Mouse (Mus musculus): ENCODE data around the gene Spats2.

Gene Spats2

DNA sequence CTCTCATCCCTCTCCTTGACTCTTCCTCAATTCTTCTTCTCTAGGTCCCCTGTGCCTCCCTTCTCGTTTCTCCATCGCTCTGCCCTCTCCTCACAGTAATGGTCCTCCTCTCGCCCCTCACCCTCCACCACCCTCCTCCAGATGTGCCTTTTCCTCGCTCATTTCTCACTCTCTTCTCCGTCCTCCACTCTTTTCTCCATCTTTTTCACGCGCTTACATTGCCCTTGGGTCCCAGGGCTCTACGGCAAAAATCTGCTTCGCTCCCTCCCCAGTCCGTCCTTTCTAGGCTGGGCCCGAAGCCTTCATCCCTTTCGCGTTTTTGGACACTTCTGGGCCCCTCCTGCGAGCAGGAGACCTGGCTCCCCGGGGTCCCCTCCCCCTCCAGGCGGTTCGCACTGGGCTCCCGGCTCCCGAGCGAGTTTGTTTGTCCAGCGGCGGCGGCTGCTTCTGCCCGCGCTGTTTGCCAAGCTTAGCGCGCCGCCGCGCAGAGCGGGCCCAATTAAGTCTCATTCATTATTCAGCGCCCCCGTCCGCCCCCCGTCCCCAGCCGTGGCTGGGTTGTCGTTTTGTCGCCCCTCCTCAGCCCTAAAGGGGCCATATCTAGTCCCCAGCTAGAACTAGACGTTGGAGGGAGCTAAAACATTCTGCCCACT is 27.8 kb upstream of the Spats2 start:
- DNase-seq (ENCODE audit: low read depth): no peak

DNA sequence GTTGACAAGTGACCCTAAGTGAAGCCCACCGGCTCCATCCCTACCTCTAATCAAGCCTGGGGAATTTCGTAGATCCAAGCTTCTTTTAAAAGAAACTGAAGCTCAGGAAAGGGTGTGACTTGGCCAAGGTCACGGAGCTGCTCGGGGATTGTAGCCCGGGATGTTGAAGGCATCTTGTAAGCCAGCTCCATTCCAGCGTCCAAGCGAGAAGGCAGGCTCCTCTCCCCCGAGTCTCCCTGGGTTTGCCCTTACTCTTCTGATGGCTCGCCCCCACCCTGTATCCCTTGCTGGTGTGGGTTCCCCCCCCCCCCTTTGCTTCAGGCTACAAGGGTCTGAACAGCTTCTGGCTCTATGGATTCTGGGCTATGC is 27.2 kb upstream of the Spats2 start:
- DNase-seq (ENCODE audit: low read depth): no peak

DNA sequence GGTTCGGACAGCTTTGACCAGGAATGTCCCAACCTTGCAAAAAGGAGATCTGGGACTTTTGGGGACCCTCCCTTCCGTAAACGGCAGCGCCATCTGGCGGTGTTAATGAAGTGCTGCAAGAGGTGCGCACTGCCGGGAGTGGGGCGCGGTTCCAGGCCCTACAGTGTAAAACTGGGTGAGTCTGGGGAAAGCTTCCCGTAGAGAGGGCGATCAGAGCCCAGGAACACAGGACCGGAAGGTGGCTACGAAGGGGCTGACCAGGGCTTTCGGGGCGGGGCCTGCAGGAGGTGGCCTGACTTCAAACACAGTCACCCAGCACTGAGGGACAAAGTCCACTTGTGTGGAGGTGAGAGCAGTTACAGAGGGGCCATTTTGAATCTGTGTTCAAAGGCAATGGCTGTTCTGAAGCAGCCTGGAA is 26.6 kb upstream of the Spats2 start:
- no peak for DNase-seq (ENCODE audit: low read depth)

DNA sequence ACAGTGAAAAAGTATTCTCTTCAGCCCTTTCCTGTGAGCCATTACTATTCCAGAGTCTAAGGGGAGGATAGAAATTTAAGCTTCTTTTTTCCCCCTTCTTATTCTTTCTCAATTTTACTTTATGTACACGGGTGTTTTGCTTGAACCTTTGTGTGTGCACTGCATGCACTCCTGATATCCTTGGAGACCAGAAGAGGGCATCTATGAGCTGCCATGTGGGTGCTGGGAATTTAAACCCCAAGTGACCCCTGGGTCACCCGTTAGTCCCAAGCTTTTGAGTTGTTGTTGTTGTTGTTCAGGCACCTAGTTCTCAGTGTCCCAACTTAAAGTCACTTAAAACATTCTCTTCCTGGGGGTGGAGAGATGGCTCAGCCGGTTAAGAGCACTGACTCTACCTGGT is 25.7 kb upstream of the Spats2 start:
- DNase-seq (ENCODE audit: low read depth): no peak

DNA sequence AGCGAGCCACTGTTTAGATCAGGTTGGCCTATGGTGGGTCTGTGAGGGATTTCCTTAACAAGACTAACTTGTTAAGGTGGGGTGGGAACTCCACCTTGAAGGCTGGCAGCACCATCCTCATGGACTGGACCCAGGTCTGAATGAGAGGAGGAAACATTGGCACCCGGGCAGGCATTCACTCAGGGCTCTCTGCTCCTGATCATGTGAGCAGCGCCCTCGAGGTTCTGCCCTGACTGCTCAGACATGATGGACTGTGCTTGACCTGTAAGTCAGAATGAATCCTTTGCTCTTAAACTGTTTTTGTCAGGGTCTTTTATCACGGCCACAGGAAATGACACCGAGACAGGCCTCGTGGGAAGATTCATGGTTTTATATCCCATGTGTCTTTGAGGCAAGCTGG is 20.5 kb upstream of the Spats2 start:
- DNase-seq (ENCODE audit: low read depth): no peak

DNA sequence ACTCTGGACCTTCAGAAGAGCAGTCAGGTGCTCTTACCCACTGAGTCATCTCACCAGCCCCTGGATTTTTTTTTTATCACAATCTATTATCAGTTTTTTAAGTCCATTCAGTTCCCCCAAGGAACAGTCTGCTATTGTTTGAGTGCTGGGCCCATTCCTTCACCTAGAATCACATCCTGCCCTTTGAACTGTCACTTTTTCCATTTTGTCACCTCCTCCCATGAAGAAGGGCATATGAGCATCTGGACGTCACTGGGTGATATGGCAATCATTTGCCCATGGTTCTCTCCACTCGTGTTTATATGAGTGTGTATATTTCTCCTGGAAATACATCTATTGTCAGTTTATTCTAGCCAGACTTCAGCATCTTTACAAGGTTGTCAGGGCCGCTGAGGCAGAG is 17.9 kb upstream of the Spats2 start:
- DNase-seq (ENCODE audit: low read depth): no peak

DNA sequence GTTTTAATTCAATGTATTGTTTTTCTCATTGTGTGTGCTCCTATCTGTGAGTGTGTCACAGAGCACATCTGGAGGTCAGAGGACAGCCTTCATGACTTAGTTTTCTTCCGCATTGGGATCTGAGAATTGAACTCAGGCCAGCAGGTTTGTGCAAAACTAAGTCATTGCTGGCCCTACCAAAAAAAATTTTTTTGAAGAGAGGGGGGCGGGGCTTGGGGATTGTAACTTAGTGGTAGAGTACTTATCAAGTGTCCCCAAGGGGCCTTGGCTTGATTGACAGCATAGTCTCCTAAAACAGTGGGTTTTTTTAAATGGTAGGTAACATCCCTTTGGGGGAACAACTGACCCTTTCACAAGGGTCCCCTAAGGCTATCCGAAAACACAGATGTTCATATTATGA is 14.6 kb upstream of the Spats2 start:
- DNase-seq (ENCODE audit: low read depth): no peak

DNA sequence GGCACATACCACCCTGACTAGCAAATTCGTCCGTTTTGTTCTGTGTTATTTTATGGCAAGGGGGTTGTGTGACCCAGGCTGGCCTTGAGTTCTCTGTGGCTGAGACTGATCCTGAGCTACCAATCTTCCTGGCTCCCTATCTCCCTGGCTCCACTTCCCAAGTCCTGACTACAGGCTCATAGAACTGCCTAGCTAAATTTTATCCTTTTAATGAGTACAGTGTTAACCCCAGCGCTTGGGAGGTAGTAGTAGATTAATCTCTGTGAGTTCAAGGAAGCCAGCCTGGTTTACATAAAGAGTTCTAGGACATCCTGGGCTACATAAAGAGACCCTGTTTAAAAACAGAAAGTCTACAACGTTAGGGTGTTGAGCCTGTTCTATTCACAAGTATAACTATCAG is 13.9 kb upstream of the Spats2 start:
- no peak for DNase-seq (ENCODE audit: low read depth)

DNA sequence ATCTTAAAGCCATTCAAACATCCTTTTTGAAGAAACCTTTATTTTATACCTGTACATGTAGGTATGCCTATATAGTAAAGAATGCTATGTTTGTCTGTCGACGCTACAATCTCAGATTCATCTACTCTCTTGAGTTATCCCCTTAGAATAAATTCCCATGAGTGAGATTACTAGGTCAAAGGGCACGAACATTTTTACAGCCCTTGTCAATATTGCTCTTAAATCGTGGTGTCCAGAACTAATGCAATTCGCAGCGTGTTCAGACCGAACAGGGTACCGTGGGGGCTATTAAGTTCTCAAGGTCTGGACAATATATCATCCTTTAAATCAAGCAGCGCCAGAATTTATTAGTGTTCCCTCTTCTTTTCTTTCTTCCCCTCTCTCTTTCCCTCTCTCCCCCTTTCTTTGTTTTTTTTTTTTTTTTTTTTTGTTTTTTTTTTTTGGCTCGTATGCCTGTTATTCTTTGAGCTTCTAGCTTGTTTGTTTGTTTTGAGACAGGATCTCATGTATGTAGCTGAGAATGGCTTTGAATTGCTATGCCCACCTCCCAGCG is 12.8 kb upstream of the Spats2 start:
- DNase-seq (ENCODE audit: low read depth): no peak

DNA sequence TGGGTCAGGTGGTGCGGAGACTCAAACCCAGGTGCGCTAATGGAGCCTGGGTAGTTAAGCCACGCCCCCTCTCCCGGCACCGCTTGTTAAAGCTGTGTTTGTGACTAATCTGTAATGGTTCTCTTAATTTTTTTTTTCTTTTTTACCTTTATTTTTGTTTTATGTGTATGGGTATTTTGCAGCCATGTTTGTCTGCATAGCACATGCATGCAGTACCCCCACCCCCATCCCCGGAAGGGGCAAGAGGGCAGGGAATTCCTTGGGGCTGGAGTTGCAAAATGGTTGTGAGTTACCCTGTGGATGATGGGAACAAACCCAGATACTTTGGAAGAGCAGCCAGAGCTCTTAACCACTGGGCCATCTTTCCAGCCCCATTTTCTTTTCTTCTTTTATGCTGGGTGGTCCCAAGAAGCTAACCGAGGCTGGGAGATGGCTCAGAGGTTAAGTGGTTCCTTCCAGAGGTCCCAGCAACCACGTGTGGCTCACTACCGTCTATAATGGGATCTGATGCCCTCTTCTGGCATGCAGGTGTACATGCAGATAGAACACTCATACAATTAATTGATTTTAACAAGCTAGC is 12.2 kb upstream of the Spats2 start:
- no peak for DNase-seq (ENCODE audit: low read depth)

DNA sequence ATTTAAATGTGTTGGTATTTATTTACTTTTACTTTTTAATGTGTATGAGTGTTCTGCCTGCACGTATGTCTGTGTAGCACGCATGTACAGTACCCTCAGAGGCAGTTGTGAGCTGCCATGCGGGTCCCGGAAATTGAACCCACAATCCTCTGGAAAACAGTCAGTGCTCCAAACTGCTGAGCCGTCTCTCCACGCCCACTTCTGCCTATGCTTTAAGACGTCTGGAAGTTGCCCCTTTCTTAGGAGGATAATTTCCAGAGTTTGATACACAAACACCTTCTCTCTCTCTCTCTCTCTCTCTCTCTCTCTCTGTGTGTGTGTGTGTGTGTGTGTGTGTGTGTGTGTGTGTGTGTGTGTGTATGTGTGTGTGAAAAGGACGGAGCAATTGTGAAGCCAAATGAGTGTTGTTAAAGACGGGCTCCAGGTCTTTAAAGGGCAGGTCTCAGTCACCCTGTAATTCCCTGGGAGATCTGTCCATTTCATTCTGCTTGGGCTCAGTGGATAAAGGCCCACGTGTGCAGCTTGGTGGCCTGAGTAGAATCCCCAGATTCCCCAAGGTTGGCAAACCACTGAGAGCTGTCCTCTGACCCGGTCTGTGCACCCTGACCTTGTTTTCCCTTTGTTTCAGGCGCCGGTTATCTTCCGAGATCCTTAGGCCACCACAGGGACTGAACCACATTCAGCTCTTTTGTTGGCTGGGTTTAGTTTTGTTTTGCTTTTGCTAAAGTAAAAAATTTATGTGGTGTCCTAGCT is 11.2 kb upstream of the Spats2 start:
- DNase-seq (ENCODE audit: low read depth): no peak

DNA sequence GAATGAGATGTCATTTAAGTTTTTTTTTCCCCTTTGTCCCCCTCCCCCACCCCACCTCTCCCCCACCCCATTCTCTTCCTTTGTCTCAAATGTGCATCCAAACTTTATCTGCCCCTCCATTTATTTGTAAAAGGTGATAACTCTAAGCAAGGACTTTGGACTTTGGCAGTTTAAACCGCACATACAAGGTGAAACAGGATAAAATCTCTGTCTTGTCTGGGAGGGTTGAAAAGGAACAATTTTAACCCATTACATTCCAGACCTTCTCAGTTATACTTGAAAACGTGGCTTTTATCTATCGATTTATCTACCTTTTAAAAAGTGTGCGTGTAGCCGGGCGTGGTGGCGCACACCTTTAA is 10.7 kb upstream of the Spats2 start:
- no peak for DNase-seq (ENCODE audit: low read depth)

DNA sequence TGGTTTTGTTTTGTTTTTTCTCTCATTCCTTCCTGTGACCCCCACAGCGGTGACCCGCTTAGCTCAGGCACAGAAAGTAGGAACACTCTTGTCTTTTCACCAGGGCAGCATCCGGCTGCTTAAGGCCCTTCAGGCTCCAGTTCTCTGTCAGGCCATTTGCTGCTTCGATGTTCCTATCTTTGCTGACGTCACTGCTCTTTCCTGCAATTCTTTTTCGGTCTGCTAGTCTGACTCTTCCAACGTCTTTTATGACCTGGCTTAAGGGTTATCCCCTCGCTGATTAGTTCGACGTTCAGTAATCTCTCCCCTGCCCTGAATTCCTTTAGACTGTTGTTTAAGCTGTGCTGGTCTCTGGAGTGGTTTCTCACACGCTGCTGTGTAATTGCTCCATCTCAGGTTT is 9.2 kb upstream of the Spats2 start:
- DNase-seq (ENCODE audit: low read depth): no peak

DNA sequence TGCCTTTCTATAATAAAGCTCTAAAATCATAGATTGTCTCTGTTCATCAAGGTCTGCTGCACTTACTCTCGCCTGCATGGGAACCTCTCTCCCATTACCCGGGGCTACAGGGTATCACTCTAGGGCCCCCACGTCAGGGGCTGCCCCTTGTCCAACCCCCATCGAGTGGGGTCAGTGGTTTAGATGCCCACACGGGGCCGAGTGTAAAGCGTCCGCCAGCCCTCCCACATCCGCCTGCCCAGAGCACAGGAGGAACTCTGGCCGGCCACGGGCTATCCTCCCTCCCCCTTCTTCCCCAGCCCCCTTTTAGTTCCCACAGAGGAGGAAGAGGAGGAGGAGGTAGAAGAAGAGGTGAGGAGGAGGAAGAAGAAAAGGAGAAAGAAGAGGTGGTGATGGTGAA is 4.9 kb upstream of the Spats2 start:
- DNase-seq (ENCODE audit: low read depth): no peak

DNA sequence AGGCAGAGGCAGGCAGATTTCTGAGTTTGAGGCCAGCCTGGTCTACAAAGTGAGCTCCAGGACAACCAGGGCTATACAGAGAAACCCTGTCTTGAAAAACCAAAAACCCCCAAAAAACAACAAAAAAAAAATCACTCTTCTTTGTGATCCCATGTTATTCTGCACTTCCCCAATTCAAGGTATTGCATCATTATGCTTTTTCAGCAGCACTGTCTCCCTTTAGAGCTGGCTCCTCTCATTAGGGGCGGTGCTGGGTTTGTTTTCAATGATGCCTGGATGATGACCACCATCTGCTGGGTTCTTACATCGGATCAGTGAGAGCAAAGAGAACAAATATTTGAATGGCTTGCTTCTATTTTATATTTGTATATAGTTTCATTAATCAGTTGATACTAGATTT is 3.1 kb upstream of the Spats2 start:
- no peak for DNase-seq (ENCODE audit: low read depth)

DNA sequence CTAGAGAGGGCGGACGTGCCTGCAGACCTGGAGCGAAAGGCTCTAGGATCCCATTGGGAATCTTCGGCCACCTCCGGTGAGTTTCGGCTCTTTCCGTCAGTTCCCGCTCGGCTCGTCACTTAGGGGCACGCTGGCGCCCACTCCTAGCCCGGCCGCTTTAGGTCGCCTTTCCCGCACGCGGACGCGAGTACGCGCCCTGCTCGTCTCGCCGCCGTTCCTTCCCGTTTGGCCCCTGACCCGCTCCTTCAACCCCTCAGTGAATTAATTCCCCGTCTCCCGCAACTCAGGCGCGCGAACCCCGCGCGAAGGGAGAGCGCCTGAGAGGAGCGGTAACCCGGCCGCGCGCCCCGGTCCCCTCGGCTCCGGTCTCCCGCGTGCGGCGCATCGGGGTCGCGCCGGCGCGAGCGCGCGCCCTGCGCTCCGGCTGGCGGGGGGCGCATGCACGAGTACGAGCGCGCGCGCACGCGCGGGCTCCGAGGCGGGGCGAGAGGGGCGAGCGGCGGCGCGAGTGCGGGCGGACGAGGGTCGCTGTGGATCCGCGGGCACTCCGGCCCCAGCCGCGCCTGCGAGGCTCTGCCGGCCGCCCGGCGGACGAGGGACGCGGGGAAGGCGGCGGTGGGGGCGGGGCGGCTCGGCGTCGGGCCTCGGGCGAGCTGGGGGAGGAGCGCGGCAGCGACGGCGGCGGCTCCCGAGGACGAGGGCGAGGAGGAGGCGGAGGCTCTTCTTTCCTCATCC is 532 bp downstream of the Spats2 start:
- DNase-seq (ENCODE audit: low read depth): no peak

DNA sequence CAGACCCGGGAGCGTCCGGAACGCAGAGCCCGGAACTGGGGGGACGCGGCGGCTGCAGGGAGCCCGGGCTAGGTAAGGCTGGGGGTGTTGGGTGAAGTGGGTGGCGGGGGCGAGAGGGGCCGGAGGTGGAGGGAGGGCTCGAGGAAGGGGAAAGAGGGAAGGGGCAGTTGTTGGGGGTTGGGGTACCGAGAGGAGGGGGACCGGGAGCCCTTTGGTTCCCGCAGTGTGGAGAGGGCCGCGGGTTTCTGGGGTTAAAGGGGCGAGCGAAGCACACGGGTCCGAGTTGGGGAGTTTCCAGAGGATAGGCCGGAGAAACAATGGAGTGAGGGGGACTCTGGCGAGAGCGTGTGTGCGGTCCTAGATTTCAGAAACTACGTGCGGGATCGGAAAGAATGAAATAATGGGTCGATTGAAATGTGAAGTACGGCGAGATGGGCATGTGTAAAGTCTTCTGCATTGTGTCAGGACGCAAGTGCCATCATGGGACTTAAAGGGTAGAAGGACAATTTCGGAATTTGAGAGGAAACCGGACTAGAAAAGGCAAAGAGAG is 1.2 kb downstream of the Spats2 start:
- DNase-seq (ENCODE audit: low read depth): no peak

DNA sequence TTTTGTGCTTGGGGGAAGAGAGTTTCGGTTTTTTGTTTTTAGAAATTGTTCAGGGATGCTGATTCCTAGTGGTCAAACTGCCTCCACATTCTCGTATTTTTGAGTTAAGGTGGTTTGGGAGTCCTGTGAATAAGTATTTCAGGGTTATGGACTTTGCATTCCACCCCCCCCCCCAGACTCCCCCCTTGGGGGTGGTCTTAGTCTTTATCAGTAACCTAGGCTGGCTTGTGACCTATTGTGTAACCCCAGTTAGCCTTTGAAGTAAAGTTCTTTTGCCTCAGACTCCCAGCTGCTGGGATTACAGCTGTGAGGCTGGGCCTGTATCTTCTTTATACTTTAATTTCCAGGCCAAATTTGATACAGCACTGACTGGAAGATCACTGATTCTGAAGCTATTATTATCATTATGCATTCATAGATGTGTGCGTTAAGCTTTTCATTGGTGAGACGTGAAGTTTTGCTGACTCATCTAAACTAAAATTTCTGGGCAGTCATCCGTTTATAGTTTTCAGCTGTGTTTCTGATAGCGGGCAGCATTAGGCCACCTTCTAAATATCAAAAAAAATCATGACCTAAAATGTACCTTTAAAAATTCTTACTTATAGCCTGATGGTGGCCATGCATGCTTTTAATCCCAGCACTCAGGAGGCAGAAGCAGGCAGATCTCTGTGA is 2.3 kb downstream of the Spats2 start:
- DNase-seq (ENCODE audit: low read depth): no peak

DNA sequence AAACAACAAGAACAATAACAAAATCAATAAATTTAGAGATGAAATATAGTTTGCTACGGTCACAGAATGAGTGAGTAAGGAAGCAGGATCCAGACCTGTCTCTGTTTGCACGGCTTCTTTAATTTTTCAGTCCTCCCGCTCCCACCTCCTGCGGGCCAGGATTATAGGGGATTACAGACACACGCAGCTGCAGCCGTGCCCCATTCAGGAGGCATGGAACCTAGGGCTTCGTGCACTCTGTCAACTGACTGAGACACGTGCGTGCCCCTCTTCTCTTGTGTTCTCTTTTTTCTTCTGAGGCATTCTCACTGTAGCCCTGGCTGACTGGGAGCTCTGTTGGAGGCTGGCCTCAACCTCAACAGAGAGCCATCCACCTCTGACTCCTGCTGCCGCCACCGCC is 3.7 kb downstream of the Spats2 start:
- no peak for DNase-seq (ENCODE audit: low read depth)

DNA sequence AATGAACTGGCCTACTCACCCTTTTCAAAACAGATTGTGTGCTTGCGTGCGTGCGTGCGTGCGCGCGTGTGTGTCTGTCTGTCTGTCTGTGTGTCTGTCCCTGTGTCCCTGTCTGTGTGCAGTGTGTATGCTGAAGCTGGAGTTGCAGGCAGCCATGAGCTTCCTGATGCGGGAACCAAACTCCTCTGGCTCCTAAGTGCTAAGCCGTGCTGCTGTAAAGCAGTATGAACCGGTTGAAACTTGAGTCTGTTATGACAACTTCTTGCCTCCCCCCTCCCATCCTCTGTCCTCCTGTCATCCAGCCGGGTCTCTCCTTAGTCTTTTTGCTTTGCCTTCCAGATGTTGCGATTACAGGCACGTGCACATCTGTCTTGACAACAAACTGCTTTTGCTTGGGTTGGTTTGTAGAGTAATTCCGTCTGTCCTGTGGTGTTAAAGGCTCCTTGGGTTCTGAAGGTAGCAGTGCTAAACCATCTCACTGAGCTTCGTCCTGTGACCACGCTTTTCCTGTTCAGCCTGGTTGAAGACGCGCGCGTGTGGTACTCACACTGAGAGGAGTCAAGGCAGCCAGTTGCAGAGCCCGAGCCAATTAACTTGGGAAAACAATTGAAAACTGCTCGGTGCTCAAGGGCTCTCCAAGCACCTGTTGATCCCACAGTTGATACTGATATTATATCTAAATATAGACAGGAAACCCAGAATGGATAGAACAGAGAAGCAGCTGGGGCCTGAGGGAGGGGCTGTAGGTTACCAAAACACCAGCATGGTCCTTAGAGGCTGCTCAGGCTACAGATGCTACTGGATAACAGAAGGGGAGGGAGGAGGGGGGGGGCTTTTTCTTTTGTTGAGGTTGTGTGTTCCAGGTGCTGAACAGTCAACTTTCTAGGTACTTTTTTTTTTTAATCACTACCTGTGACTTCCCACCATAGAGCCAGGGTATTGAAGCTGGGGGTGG is 4.5 kb downstream of the Spats2 start:
- DNase-seq (ENCODE audit: low read depth): no peak

DNA sequence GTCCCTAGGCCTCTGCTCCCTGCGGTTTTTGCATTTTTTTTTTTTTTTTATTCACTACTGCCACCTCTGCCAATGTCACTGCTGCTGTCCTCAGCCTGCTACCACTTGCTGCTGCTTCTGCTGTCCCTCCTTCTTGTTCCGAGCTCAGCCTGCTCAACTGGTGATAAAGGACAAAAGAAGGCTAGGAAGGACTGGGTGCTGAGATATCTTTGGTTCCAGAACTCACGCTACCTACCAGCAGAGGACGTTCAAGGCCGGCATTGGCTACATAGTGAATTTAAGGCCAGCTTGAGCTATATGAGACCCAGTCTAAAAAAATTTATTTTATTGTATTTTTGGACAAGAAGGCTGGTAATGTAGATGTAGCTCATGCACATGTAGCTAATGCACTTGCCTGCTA is 12.7 kb downstream of the Spats2 start:
- DNase-seq (ENCODE audit: low read depth): no peak
